Mouse (Mus musculus) MEL-GATA-1-ER (cell line): ENCODE data around the gene Klhl10.
A peak's percentile ranks its signal among the peaks of the same experiment; 100 is the strongest.

Experiments used
- DNase-seq: peaks from one replicate; pipeline ENCODE4 v3.0.0-alpha.2; 2012; ENCODE audit warnings: low read depth; ENCODE audit errors: extremely low read depth

Klhl10 gene

GRCm38 (mm10) chr11:100408076-100408834 is 33.5 kb upstream of the Klhl10 start:
- DNase-seq: peak; percentile 43

- DNase-seq: no peak
These were observed 32.8 kb upstream of the Klhl10 start for GRCm38 (mm10) chr11:100408835-100409462.

GRCm38 (mm10) chr11:100409686-100410085 is 32.0 kb upstream of the Klhl10 start:
- DNase-seq: no peak

- DNase-seq: no peak
These were observed 30.0 kb upstream of the Klhl10 start for GRCm38 (mm10) chr11:100411736-100412135.

GRCm38 (mm10) chr11:100413541-100413940 is 28.2 kb upstream of the Klhl10 start:
- DNase-seq: no peak

GRCm38 (mm10) chr11:100414021-100414913 is 27.4 kb upstream of the Klhl10 start, which contains the start of gene P3h4:
Gene P3h4, minus strand, starts transcription at chr11:100414836.
- DNase-seq: no peak

- no peak for DNase-seq
These were observed 26.5 kb upstream of the Klhl10 start, which contains the start of gene Fkbp10 for GRCm38 (mm10) chr11:100414914-100415822. Gene Fkbp10, plus strand, starts transcription at chr11:100415697.

- no peak for DNase-seq
These were observed 20.2 kb upstream of the Klhl10 start for GRCm38 (mm10) chr11:100421537-100421936.

- DNase-seq: no peak
These were observed 17.9 kb upstream of the Klhl10 start for GRCm38 (mm10) chr11:100423836-100424235.

GRCm38 (mm10) chr11:100425851-100426250 is 15.9 kb upstream of the Klhl10 start:
- DNase-seq: peak; percentile 75

GRCm38 (mm10) chr11:100426820-100427219 is 14.9 kb upstream of the Klhl10 start:
- no peak for DNase-seq

- DNase-seq: no peak
These were observed 13.0 kb upstream of the Klhl10 start for GRCm38 (mm10) chr11:100428612-100429199.

GRCm38 (mm10) chr11:100430052-100430451 is 11.7 kb upstream of the Klhl10 start:
- no peak for DNase-seq

- no peak for DNase-seq
These were observed 9.7 kb upstream of the Klhl10 start for GRCm38 (mm10) chr11:100432002-100432401.

GRCm38 (mm10) chr11:100435678-100436246 is 6.0 kb upstream of the Klhl10 start:
- no peak for DNase-seq

- DNase-seq: no peak
These were observed 3.8 kb upstream of the Klhl10 start for GRCm38 (mm10) chr11:100437901-100438300.

GRCm38 (mm10) chr11:100440691-100441522 is 810 bp upstream of the Klhl10 start:
- peak; percentile 30 for DNase-seq

- no peak for DNase-seq
These were observed 908 bp downstream of the Klhl10 start for GRCm38 (mm10) chr11:100442625-100443024.

GRCm38 (mm10) chr11:100457247-100457646 is 15.5 kb downstream of the Klhl10 start:
- DNase-seq: no peak
